Mouse (Mus musculus): ENCODE measurements at regions not wholly inside any gene's neighbourhood (a gene's known extent, or its start where the extent isn't known, plus 50 kb on each side); places are given as distances from the start of the nearest gene placed in this dataset.

DNA sequence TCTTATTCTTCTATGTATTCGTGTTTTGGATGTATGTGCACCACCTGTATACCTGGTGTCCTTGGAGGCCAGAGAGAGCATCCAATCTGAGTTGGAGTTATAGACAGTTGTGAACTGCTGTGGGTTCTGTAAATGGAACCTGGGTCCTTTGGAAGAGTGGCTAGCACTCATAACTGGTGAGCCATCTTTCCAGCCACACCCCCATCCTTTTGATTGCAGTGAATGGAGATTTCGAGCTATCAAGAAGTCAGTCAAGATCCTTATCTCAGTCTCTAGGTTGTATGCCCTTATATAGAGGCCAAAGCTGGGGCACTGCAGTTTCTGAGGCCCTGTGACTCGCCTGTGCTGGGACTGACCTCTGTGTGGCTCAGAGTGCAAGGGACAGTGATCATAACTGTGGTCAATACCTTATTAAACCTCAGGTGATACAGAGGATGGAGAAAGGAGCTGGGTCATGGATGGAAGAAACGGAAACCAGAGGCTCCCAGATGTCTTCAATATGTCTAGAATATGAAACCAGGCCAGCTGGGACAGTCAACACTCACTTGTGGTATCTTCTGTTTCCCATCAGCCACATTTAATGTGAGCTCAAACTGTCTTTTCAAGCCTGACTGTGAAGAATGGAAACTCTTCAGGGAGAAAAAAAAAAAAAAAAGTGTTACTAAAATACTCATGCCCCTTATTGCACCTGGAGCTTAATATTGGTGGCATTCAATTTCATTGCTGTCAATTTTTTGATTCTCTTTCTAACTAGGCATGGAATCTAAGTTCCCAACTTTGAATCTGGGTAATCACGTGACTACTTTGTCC lies 86.2 kb upstream of the Cpm start:
- H3K4me3 ChIP-seq (ENCODE audit: insufficient read depth, low read length): no peak overlapping the region
- no peak for TF ChIP-seq POLR2A (IDR thresholded peaks at IDR 0.05; ENCODE audit: extremely low read depth, insufficient read depth, low read length)
- no peaks in the 10 kb centered on the region for H3K4me1 ChIP-seq (ENCODE audit: control insufficient read depth, insufficient read depth, low read length)
- no peak overlapping the region for H3K27ac ChIP-seq (ENCODE audit: insufficient read depth, low read length)

DNA sequence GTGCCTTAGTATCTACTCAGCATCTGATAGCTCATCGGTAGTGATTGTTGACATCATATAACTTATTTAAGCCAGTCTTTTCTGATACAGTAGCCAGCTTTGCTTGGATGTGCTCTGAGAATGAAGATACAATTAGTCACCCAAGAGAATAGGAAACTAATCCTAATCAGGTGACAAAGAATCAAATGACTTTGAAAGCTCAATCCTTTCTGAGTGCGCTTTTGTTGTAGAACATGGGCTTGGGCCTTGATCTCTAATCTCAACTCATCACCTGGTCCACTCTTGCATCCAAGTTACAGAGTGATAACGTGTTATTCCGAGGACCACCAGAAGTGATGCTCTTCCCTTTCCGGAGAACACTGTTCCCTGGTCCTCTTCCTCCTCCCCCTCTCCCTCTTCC lies 86.9 kb upstream of the Cpm start:
- no peak overlapping the region for H3K27ac ChIP-seq (ENCODE audit: insufficient read depth, low read length)
- no peak overlapping the region for H3K4me3 ChIP-seq (ENCODE audit: insufficient read depth, low read length)
- TF ChIP-seq POLR2A (IDR thresholded peaks at IDR 0.05; ENCODE audit: extremely low read depth, insufficient read depth, low read length) (no peak), CTCF (IDR thresholded peaks at IDR 0.05; ENCODE audit: extremely low read depth, insufficient read depth, low read length) (no peak)
- H3K4me1 ChIP-seq (ENCODE audit: control insufficient read depth, insufficient read depth, low read length): no peaks in the 10 kb centered on the region

DNA sequence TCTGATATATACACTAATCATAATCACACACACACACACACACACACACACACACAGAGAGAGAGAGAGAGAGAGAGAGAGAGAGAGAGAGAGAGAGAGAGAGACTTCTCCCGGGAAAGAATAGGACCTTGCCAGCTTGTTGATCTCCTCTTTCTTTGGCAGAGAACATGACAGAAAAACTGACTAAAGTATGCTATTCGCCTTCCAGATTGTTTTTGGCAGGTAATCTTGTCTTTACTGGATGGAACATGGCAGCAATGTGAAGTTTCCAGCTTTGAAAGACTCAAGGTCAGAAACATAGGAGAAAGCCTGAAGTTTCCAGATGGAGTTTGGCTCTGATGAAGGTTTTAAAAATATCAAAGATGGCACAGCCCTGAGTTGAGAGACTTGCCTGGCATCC lies 87.8 kb upstream of the Cpm start:
- TF ChIP-seq POLR2A (IDR thresholded peaks at IDR 0.05; ENCODE audit: extremely low read depth, insufficient read depth, low read length): no peak
- TF ChIP-seq CTCF (IDR thresholded peaks at IDR 0.05; ENCODE audit: extremely low read depth, insufficient read depth, low read length): no peak
- H3K27ac ChIP-seq (ENCODE audit: insufficient read depth, low read length): no peak overlapping the region
- H3K4me1 ChIP-seq (ENCODE audit: control insufficient read depth, insufficient read depth, low read length): no peaks in the 10 kb centered on the region
- no peak overlapping the region for H3K4me3 ChIP-seq (ENCODE audit: insufficient read depth, low read length)

DNA sequence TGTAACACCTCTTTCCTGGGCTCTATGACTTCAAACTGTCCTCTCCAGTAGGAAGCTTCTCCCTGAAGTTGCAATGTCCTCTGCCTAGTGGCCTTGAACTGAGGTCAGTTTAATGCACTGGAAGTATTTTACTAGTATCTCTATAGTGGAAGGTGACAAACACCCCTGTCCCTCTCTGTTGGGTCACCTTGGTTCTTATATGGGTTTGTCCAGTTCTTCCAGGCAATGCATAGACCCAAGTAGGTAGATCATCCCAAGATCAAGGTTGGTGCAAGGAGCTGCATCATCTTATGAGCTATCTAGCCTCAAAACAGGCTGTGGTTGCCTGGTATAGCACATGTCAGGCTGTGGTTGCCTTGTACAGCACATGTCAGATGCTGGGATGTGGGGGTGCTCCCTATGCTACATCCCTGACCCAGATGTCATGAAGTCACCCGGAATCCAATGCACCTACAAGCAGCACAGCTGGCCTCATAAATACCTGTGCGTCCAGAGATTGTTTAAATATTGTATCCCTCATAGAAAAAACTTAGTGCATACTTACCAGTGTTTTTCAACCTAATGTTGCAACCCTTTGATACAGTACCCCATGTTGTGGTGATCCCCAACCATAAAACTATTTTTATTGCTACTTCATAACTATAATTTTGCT lies 88.4 kb upstream of the Cpm start:
- H3K27ac ChIP-seq (ENCODE audit: insufficient read depth, low read length): no peak overlapping the region
- H3K4me1 ChIP-seq (ENCODE audit: control insufficient read depth, insufficient read depth, low read length): no peaks in the 10 kb centered on the region
- TF ChIP-seq POLR2A (IDR thresholded peaks at IDR 0.05; ENCODE audit: extremely low read depth, insufficient read depth, low read length): no peak
- TF ChIP-seq CTCF (IDR thresholded peaks at IDR 0.05; ENCODE audit: extremely low read depth, insufficient read depth, low read length): no peak
- no peak overlapping the region for H3K4me3 ChIP-seq (ENCODE audit: insufficient read depth, low read length)

DNA sequence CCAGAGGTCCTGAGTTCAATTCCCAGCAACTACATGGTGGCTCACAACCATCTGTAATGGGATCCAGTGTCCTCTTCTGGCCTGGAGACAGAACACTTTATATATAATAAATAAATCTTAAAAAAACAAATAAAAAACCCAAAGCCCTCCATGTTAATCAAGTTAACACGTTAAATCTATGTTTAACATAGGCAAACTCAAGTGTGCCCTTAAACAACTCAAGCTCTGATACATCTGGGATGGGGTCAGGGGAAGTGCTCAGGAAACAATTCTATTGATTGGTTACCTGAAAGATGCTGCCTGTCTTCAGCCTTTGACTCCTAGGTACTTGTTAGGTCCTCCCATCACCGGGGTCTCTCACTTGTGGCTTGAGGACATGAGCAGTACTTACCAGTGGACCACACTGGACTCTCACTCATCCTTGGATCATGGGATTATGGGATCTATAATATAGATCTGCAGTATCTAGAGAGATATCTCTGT lies 89.1 kb upstream of the Cpm start:
- no peak for TF ChIP-seq CTCF (IDR thresholded peaks at IDR 0.05; ENCODE audit: extremely low read depth, insufficient read depth, low read length)
- TF ChIP-seq POLR2A (IDR thresholded peaks at IDR 0.05; ENCODE audit: extremely low read depth, insufficient read depth, low read length): no peak
- H3K4me3 ChIP-seq (ENCODE audit: insufficient read depth, low read length): no peak overlapping the region
- no peaks in the 10 kb centered on the region for H3K4me1 ChIP-seq (ENCODE audit: control insufficient read depth, insufficient read depth, low read length)
- H3K27ac ChIP-seq (ENCODE audit: insufficient read depth, low read length): no peak overlapping the region

DNA sequence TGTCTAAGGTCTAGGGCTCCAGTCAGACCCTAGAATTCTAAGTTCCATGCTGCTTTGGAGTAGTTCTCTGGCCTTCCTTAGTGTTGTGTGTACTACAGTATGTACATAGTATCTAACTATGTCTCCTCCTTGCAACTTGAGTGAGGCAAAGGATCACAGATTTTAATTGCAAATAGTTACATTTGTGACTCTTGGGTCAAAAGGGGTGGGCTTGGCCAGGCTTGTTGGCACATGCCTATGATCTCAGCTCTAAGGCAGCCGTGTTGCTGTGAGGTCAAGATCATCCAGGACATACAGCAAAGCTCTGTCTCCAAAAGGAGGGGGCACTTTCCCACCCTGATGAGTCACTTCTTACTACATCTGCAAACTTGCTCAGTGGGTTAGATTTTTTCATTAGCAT lies 89.8 kb upstream of the Cpm start:
- Histone ChIP-seq H3K4me3 (ENCODE audit: insufficient read depth, low read length) (no peak overlapping the region), H3K27ac (ENCODE audit: insufficient read depth, low read length) (no peak overlapping the region), H3K4me1 (ENCODE audit: control insufficient read depth, insufficient read depth, low read length) (no peaks in the 10 kb centered on the region)
- no peak for TF ChIP-seq CTCF (IDR thresholded peaks at IDR 0.05; ENCODE audit: extremely low read depth, insufficient read depth, low read length)
- no peak for TF ChIP-seq POLR2A (IDR thresholded peaks at IDR 0.05; ENCODE audit: extremely low read depth, insufficient read depth, low read length)

DNA sequence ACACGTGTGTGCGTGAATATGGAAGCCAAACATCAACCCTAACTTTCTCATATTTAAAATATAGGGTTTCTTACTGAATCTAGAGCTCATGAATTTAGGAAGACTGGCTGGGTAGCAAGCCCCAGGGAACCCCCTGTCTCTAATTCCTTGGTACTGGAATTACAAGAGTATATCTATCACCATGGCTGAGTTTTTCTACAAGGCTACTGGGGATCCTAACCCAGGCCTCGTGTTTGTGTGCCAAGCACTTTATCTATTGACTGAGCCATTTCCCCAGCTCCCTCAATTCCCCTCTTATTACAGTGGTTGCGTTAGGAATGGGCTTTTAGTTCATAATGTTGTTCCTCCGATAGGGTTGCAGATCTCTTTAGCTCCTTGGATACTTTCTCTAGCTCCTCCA lies 90.6 kb upstream of the Cpm start:
- no peak overlapping the region for H3K27ac ChIP-seq (ENCODE audit: insufficient read depth, low read length)
- TF ChIP-seq POLR2A (IDR thresholded peaks at IDR 0.05; ENCODE audit: extremely low read depth, insufficient read depth, low read length) (no peak), CTCF (IDR thresholded peaks at IDR 0.05; ENCODE audit: extremely low read depth, insufficient read depth, low read length) (no peak)
- H3K4me3 ChIP-seq (ENCODE audit: insufficient read depth, low read length): no peak overlapping the region
- no peaks in the 10 kb centered on the region for H3K4me1 ChIP-seq (ENCODE audit: control insufficient read depth, insufficient read depth, low read length)

DNA sequence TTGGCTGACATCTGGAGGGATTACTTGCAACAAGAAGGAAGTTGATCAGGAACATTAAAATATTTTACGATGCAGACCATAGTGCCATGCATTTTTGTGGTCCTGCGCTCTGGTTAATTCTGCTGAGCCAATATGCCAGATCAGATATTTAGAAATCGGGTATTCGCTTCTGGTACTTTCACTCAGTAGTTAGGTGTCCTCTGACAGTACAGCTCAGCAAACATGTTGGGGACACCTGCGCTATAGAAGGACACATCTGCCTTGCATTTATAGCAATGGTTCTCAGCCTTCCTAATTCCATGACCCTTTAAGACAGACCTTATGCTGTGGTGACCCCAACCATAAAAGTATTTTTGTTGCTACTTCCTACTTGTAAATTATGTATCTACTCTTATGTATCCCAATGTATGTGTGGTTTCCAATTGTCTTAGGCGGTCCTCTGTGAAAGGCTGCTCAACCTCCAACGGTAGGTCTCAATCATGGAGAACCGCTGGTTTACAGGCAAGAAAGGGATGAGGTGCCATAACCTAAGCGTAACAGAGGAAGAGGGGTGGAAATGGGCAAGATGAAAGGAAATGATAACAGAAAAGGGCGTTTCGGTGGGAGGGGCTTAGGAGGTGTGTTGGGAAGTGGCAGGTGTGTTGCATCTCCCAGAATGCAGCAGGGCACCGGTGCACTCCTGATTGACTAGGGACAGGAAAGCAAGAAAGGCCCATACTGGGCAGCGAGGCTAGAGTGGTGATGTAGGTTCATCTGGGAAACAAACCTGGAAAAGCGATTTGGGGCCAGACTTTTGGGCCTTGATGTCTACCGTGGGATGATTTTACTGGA lies 92.3 kb upstream of the Cpm start:
- H3K4me1 ChIP-seq (ENCODE audit: control insufficient read depth, insufficient read depth, low read length): no peaks in the 10 kb centered on the region
- TF ChIP-seq POLR2A (IDR thresholded peaks at IDR 0.05; ENCODE audit: extremely low read depth, insufficient read depth, low read length) (no peak), CTCF (IDR thresholded peaks at IDR 0.05; ENCODE audit: extremely low read depth, insufficient read depth, low read length) (no peak)

DNA sequence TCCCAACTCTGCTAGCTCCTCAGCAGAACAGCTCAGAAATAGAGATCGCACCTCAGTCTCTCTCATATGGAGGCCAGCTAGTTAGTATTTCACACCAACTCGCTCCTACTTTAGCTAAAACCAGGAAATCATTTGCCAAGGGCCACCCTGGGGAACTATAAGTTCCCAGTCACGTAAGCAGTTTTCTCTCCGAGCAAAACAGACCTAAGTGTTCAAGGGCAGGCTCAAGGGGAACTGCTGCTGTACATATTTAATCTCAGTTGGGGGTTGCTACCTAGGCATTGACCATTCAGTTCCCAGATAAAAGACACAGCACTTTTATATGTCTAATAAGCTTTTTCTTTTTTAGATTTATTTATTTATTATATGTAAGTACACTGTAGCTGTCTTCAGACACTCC lies 93.5 kb upstream of the Cpm start:
- TF ChIP-seq POLR2A (IDR thresholded peaks at IDR 0.05; ENCODE audit: extremely low read depth, insufficient read depth, low read length): no peak
- TF ChIP-seq CTCF (IDR thresholded peaks at IDR 0.05; ENCODE audit: extremely low read depth, insufficient read depth, low read length): no peak
- Histone ChIP-seq H3K4me1 (ENCODE audit: control insufficient read depth, insufficient read depth, low read length) (no peaks in the 10 kb centered on the region), H3K27ac (ENCODE audit: insufficient read depth, low read length) (no peak overlapping the region), H3K4me3 (ENCODE audit: insufficient read depth, low read length) (no peak overlapping the region)

More for the DNA sequence above, 92.3 kb upstream of the Cpm start:
- H3K4me3 ChIP-seq (ENCODE audit: insufficient read depth, low read length): no peak overlapping the region
- H3K27ac ChIP-seq (ENCODE audit: insufficient read depth, low read length): no peak overlapping the region
